Mouse (Mus musculus): Measurements from ENCODE around the gene Rnls.

The Rnls gene

GRCm38 (mm10) chr19:33178367-33178766, 213.7 kb downstream of the Rnls start:
- no peak for DNase-seq

GRCm38 (mm10) chr19:33173991-33174390, 218.1 kb downstream of the Rnls start:
- DNase-seq, result no peak

GRCm38 (mm10) chr19:33169881-33170280, 222.2 kb downstream of the Rnls start:
- no peak for DNase-seq

GRCm38 (mm10) chr19:33167528-33168264, 224.4 kb downstream of the Rnls start:
- no peak for DNase-seq

- DNase-seq, result no peak
Measured at GRCm38 (mm10) chr19:33164801-33165200, 227.3 kb downstream of the Rnls start.

GRCm38 (mm10) chr19:33161903-33162302, 230.2 kb downstream of the Rnls start:
- DNase-seq, result no peak

GRCm38 (mm10) chr19:33159897-33160296, 232.2 kb downstream of the Rnls start:
- no peak for DNase-seq

- DNase-seq, result no peak
Measured at GRCm38 (mm10) chr19:33159192-33159591, 232.9 kb downstream of the Rnls start.

GRCm38 (mm10) chr19:33158234-33158633, 233.9 kb downstream of the Rnls start:
- DNase-seq, result no peak

GRCm38 (mm10) chr19:33148411-33148810, 243.7 kb downstream of the Rnls start:
- DNase-seq, result no peak

- DNase-seq, result no peak
Measured at GRCm38 (mm10) chr19:33143198-33143597, 248.9 kb downstream of the Rnls start.

- no peak for DNase-seq
Measured at GRCm38 (mm10) chr19:33137316-33137715, 254.8 kb downstream of the Rnls start.

GRCm38 (mm10) chr19:33122611-33123226, 269.4 kb downstream of the Rnls start:
- DNase-seq, result no peak

- no peak for DNase-seq
Measured at GRCm38 (mm10) chr19:33119947-33120346, 272.1 kb downstream of the Rnls start.

- DNase-seq, result no peak
Measured at GRCm38 (mm10) chr19:33118898-33119297, 273.2 kb downstream of the Rnls start.

- DNase-seq, result no peak
Measured at GRCm38 (mm10) chr19:33114631-33115295, 277.3 kb downstream of the Rnls start.

- DNase-seq, result peak; percentile 59
Measured at GRCm38 (mm10) chr19:33113746-33114145, 278.3 kb downstream of the Rnls start.

- DNase-seq, result no peak
Measured at GRCm38 (mm10) chr19:33110404-33110803, 281.7 kb downstream of the Rnls start.

GRCm38 (mm10) chr19:33109941-33110371, 282.1 kb downstream of the Rnls start:
- DNase-seq, result no peak

- DNase-seq, result no peak
Measured at GRCm38 (mm10) chr19:33109141-33109540, 283.0 kb downstream of the Rnls start.

- no peak for DNase-seq
Measured at GRCm38 (mm10) chr19:33103851-33104250, 288.2 kb downstream of the Rnls start.

GRCm38 (mm10) chr19:33102783-33103139, 289.3 kb downstream of the Rnls start:
- DNase-seq, result no peak

- no peak for DNase-seq
Measured at GRCm38 (mm10) chr19:33102008-33102782, 289.9 kb downstream of the Rnls start.
